Mouse (Mus musculus) forebrain, embryonic 12.5 days (tissue): Measurements from ENCODE around the gene Aif1l. TPM values are rescaled to one million over a fixed set of nuclear protein-coding genes. Genes with fewer than 3 reads are reported as not detected.
A peak's percentile ranks its signal among the peaks of the same experiment; 100 is the strongest.

Experiments
- ATAC-seq: fragments of 200-750 bp; cut with Nextera tagmentation; 2 replicates; pipeline ENCODE4 v1.8.0; 2017; ENCODE audit warnings: moderate TSS enrichment; ENCODE audit not compliant: low FRiP score
- H3K27ac ChIP-seq: fragments of 300-500 bp; sonication (generic); 2 replicates; pipeline ENCODE4 v1.5.1; 2016; ENCODE audit warnings: mild to moderate bottlenecking
- H3K27me3 ChIP-seq: fragments of 300-500 bp; sonication (generic); 2 replicates; pipeline ENCODE4 v1.6.1; 2016; ENCODE audit warnings: mild to moderate bottlenecking
- H3K36me3 ChIP-seq: fragments of 300-500 bp; sonication (generic); replicated peaks from 2 replicates; pipeline ENCODE4 v1.6.1; 2016; ENCODE audit warnings: mild to moderate bottlenecking
- H3K4me1 ChIP-seq: fragments of 300-500 bp; sonication (generic); 2 replicates; pipeline ENCODE4 v1.6.1; 2016
- H3K4me2 ChIP-seq: fragments of 300-500 bp; sonication (generic); 2 replicates; pipeline ENCODE4 v1.6.1; 2016; ENCODE audit warnings: mild to moderate bottlenecking, moderate library complexity
- H3K4me3 ChIP-seq: fragments of 300-500 bp; sonication (generic); replicated peaks from 2 replicates; pipeline ENCODE4 v1.5.1; 2016; ENCODE audit warnings: mild to moderate bottlenecking
- H3K9ac ChIP-seq: fragments of 300-500 bp; sonication (generic); 2 replicates; pipeline ENCODE4 v1.6.1; 2016; ENCODE audit warnings: mild to moderate bottlenecking
- H3K9me3 ChIP-seq: fragments of 300-500 bp; sonication (generic); 2 replicates; pipeline ENCODE4 v1.6.1; 2016
- WGBS: fragments of 180-500 bp; shearing (Covaris S2); methylation state at CpG from one replicate; pipeline ENCODE4 v1.1.7; 2016; 5-methylcytosine and 5-hydroxymethylcytosine counted together
- polyA plus RNA-seq: library from polyadenylated mRNA; unstranded; fragments of >200 nt; fragmentation: Nextera tagmentation; extraction: Ambion mirVana; gene quantifications from 2 replicates; pipeline ENCODE4 v1.2.1, GENCODE M21; 2016

Gene Aif1l
- polyA plus RNA-seq, 1 experiment from 2014 or later, result 73.5 TPM

DNA sequence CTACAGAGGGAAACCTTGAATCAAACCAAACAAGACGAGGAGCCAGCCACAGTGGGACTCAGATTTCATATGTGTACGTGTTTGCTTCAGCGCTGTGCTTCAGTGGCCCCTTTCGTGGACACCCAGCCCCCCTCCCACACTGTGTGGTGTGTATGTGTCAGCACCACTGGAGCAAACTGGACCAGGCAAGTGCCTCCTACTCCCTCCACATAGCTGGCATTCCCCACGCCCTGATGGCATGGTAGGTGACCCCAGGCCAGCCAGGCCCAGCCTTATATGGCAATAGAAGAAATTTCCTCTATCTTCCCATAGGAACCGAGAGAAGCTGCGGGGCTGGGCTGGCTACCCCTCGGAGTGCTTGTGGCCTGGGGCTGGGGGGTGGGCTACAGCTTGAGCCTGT lies 3.7 kb downstream of the Aif1l start:
- Histone ChIP-seq H3K4me2 (no peak overlapping the region), H3K9me3 (no peaks in the 10 kb centered on the region), H3K4me3 (no peak overlapping the region), H3K36me3 (peaks cover 19% of the 10 kb centered on the region), H3K27me3 (peaks cover 6% of the 10 kb centered on the region), H3K27ac (no peak overlapping the region), H3K4me1 (peaks cover 26% of the 10 kb centered on the region), H3K9ac (no peak overlapping the region)
- no peak for ATAC-seq
- 88% methylated on average over 8 of the region's 8 CpGs for WGBS

DNA sequence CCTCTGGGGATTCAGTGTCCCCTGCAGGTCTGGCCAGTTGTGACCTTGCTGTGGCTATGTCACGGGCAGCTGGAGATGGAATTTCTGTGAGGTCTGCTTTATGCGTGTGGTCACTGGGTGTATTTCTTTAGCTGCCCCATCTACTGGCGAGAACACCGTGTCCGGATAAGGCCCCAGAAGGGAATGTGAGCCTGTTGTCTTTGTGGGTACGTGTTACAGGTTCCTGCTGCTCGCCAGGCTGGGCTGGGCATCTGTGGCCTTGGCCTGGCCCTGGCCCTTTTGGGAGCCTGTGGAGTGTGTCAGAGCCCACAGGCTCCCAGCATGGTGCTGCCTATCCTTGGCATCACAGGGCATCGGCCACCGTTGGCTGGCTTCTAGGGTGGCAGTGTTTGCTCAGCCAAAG lies 4.8 kb downstream of the Aif1l start:
- ATAC-seq, result no peak
- WGBS, result 88% methylated on average over 9 of the region's 9 CpGs
- no peaks in the 10 kb centered on the region for H3K9me3 ChIP-seq
- peaks cover 23% of the 10 kb centered on the region for H3K4me1 ChIP-seq
- peaks cover 27% of the 10 kb centered on the region for H3K36me3 ChIP-seq
- H3K27ac ChIP-seq, result no peak overlapping the region
- no peaks in the 10 kb centered on the region for H3K27me3 ChIP-seq
- no peak overlapping the region for H3K4me3 ChIP-seq
- no peak overlapping the region for H3K4me2 ChIP-seq
- H3K9ac ChIP-seq, result no peak overlapping the region

DNA sequence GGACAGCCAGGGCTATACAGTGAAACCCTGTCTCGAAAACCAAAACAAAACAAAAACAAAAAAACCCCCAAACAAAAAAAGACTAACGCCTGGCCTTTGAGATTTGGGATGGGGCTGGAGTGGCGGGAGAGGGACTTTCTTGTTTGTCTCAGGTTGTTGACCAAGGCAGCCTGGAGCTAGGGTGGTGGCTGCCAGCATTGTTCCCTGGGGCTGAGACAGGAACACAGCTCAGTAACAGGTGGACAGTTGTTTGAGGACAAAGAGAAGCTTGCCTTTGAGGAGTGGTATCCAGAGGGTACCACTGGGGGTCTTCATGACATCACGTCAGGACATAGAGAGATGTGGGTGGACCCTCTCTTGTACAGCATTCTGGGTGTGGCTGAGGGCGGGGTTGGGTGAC lies 5.7 kb downstream of the Aif1l start:
- Histone ChIP-seq H3K4me1 (peaks cover 16% of the 10 kb centered on the region), H3K4me3 (no peak overlapping the region), H3K27ac (no peak overlapping the region), H3K4me2 (no peak overlapping the region), H3K9me3 (no peaks in the 10 kb centered on the region), H3K27me3 (no peaks in the 10 kb centered on the region), H3K9ac (no peak overlapping the region), H3K36me3 (peaks cover 35% of the 10 kb centered on the region)
- 85% methylated on average over 5 of the region's 5 CpGs for WGBS
- ATAC-seq, result no peak

DNA sequence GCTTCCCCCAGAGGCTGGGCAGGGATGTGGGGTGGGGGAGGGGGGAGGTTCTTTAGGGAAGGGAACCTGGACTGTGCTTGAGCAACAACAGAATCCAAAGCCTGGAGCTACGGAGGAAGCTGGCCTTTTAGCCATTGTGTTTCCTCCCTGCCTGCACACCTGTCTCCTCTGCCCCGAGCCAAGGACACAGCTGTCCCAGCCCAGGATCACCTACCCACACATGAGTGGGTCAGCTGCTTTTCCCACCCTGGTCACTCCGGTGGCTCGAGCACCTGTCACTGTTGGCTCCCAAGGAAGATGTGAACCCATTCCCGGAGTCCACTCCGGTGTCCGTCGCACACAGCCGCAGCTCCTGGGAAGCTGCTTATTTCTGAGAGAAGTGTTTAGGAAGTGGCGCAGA lies 7.3 kb downstream of the Aif1l start:
- Histone ChIP-seq H3K4me2 (no peak overlapping the region), H3K4me1 (peaks cover 9% of the 10 kb centered on the region), H3K27me3 (no peaks in the 10 kb centered on the region), H3K9me3 (no peaks in the 10 kb centered on the region), H3K9ac (no peak overlapping the region), H3K27ac (no peak overlapping the region), H3K36me3 (peaks cover 45% of the 10 kb centered on the region), H3K4me3 (no peak overlapping the region)
- ATAC-seq, result no peak
- 90% methylated on average over 10 of the region's 10 CpGs for WGBS

DNA sequence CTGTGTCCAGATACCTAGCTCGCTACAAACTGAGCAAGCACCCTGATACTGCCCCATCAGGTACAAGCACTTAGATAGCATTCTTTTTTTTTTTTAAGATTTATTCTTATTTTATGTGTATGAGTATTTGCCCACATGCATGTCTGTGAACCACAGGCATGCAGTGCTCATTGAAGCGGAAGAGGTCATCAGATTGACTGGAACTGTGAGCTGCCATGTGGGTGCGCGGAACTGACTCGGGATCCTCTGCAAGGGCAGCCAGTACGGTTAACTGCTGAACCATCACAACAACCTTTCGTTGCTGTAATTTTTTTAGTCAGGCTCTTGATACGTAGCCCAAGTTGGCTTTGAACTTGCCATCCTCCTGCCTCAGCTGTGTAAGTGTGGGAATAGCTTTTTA lies 11.0 kb downstream of the Aif1l start:
- Histone ChIP-seq H3K4me1 (peaks cover 21% of the 10 kb centered on the region), H3K27ac (peak overlapping the region; percentile 92), H3K9me3 (no peaks in the 10 kb centered on the region), H3K27me3 (no peaks in the 10 kb centered on the region), H3K4me2 (no peak overlapping the region), H3K9ac (no peak overlapping the region), H3K4me3 (no peak overlapping the region), H3K36me3 (peaks cover 36% of the 10 kb centered on the region)
- WGBS, result 95% methylated on average over 8 of the region's 8 CpGs
- no peak for ATAC-seq

DNA sequence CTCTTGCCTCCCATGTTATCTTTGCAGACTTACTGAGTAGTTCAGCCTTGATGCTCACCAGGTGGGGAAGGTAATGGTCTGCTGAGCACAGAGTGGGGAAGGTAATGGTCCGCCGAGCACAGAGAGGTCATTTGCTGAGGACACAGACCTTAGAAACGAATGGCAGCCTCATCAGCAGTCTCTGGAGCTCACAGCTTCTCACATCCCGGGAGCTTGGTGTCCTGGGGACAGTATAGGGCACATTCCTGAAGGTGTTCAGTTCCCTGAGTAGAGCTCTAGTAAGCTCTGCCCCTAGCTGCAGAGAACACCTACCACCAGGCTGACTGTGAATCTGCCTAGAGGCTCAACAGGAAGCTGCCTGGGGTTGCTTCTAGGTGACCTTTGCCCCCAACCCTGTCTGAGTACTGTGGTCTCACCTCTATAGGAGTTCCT lies 11.9 kb downstream of the Aif1l start:
- peak overlapping the region; percentile 25 for H3K4me2 ChIP-seq
- H3K27ac ChIP-seq, result peak overlapping the region; percentile 92
- H3K9me3 ChIP-seq, result no peaks in the 10 kb centered on the region
- peaks cover 21% of the 10 kb centered on the region for H3K4me1 ChIP-seq
- WGBS, result 77% methylated on average over 4 of the region's 4 CpGs
- ATAC-seq, result no peak
- H3K4me3 ChIP-seq, result no peak overlapping the region
- no peaks in the 10 kb centered on the region for H3K27me3 ChIP-seq
- H3K9ac ChIP-seq, result no peak overlapping the region
- H3K36me3 ChIP-seq, result peaks cover 38% of the 10 kb centered on the region

DNA sequence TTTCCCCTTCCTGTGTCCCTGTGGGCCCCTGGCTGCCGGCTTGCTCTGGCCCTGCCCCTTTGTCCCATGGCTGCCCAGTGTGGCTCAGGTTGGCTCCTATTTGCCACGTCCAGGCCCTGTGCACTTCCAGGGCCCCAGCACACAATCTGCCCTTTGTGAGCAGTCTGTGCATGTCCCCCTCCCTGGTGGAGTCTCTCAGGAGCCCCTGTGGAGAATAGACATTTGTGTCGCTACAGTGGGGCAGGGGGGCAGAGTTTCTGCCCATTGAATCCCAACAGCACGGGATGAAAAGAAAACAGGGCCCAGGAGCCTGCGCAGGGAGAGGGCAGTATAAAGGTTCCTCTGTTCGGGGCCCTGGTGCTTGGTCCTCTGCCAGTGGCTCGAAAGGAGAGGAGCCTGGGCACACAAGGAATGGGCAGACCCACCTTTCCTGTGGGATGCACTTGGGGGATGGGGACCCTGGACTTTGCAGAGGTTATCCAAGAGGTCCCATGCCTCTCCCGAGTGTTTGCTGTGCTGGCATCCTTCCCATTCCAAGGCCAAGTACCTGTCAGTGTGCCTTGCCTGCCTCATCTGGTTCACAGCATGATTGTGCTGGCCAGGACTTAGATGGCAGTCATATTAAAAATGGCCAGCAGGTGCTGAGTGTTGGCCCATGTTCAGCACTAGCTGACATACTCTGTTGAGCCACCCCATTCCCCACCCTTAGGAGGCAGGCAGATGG lies 12.7 kb downstream of the Aif1l start:
- ATAC-seq, result peak; percentile 92
- no peaks in the 10 kb centered on the region for H3K9me3 ChIP-seq
- peak overlapping the region; percentile 25 for H3K4me2 ChIP-seq
- peak overlapping the region; percentile 92 for H3K27ac ChIP-seq
- no peak overlapping the region for H3K9ac ChIP-seq
- no peaks in the 10 kb centered on the region for H3K27me3 ChIP-seq
- no peak overlapping the region for H3K4me3 ChIP-seq
- 32% methylated on average over 8 of the region's 8 CpGs for WGBS
- H3K36me3 ChIP-seq, result peaks cover 41% of the 10 kb centered on the region
- H3K4me1 ChIP-seq, result peaks cover 21% of the 10 kb centered on the region

DNA sequence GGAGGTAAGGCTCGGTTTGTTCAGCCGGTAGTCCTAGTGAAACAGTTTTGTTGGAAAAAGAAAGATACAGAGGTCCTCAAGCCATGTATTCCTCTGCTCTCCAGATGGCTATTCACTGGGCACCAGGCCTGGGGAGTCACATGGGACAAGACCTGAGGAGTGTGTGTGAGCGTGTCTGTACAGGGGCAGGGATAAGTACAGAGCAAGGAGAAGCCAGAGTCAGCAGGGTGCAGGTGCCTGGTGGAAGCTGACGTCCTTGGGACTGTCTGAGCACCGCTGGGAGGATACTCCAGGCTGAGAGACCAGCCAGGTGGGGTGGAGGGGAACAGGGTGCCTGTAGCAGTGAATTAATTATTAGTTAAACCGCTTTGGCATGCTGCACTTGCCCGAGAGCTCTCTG lies 13.6 kb downstream of the Aif1l start:
- no peak for ATAC-seq
- Histone ChIP-seq H3K4me2 (no peak overlapping the region), H3K36me3 (peaks cover 48% of the 10 kb centered on the region), H3K4me3 (no peak overlapping the region), H3K9me3 (no peaks in the 10 kb centered on the region), H3K27me3 (no peaks in the 10 kb centered on the region), H3K4me1 (peaks cover 21% of the 10 kb centered on the region), H3K9ac (no peak overlapping the region), H3K27ac (peak overlapping the region; percentile 92)
- 82% methylated on average over 7 of the region's 7 CpGs for WGBS

DNA sequence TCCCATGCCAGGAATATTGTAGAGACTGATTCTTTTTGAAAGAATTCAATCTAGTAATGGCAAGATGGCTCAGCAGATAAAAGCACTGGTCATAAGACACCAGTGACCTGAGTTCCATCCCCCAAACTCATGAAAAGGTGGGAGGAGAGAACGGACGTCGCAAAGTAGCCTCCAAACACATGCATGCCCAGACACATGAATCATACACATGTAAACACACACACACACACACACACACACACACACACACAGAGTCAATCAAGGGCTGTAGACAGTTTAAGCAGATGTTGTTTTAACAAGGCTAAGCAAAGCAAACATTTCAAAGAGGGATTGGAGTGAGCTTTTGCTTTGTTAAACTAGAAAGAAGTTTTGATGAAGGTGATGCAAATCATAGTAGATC lies 14.3 kb downstream of the Aif1l start:
- H3K36me3 ChIP-seq, result peaks cover 42% of the 10 kb centered on the region
- H3K4me3 ChIP-seq, result no peak overlapping the region
- ATAC-seq, result no peak
- H3K4me1 ChIP-seq, result peaks cover 21% of the 10 kb centered on the region
- peak overlapping the region; percentile 92; the same call in 1 of the 2 replicates for H3K27ac ChIP-seq
- 93% methylated on average over 3 of the region's 3 CpGs for WGBS
- no peak overlapping the region for H3K9ac ChIP-seq
- no peaks in the 10 kb centered on the region for H3K27me3 ChIP-seq
- no peak overlapping the region for H3K4me2 ChIP-seq
- no peaks in the 10 kb centered on the region for H3K9me3 ChIP-seq

DNA sequence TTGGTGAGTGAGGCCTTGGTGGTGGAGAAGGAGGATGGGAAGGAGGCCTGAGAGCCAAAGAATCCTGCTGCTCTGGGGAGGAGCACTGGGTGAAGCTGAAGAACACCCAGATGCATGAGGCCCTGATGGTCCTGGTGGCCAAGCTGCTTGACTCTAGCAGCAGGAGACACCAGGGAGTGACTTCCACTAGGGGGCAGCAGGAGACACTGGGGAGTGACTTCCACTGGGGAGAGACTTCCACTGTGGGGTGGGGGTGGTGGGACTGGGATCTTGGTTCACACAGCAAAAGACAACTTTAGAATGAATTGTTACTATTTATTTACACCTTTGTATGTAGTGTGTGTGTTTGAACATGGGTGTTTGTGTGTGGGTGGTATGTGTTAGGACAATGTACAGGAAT lies 15.2 kb downstream of the Aif1l start:
- H3K4me2 ChIP-seq, result no peak overlapping the region
- H3K4me1 ChIP-seq, result peaks cover 21% of the 10 kb centered on the region
- H3K9ac ChIP-seq, result no peak overlapping the region
- H3K4me3 ChIP-seq, result no peak overlapping the region
- H3K36me3 ChIP-seq, result peaks cover 44% of the 10 kb centered on the region
- H3K27ac ChIP-seq, result no peak overlapping the region
- H3K27me3 ChIP-seq, result no peaks in the 10 kb centered on the region
- ATAC-seq, result no peak
- no peaks in the 10 kb centered on the region for H3K9me3 ChIP-seq

DNA sequence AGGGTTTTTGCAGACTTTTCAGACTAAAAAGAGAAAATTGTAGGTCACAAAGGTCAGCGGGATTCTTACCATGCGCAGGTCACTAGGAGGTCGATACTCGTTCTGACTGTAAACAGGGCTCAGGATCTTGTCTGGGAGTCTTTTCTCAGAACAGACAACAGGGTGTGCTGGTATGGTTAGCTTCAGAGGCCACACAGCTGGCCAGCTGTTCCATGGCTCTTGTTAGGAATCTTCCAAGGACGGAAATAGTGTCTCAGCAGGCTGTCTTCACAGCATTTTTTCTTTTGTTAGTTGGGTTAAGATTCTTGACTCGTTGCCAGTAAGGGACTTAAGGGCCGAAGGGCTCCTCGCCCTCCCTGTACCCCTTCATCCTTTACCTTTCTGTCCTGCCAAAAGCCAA lies 16.9 kb downstream of the Aif1l start:
- Histone ChIP-seq H3K4me2 (no peak overlapping the region), H3K4me3 (no peak overlapping the region), H3K4me1 (peaks cover 17% of the 10 kb centered on the region), H3K9me3 (no peaks in the 10 kb centered on the region), H3K27ac (no peak overlapping the region), H3K9ac (no peak overlapping the region), H3K27me3 (no peaks in the 10 kb centered on the region), H3K36me3 (peaks cover 50% of the 10 kb centered on the region)
- ATAC-seq, result no peak
- WGBS, result 77% methylated on average over 8 of the region's 8 CpGs

DNA sequence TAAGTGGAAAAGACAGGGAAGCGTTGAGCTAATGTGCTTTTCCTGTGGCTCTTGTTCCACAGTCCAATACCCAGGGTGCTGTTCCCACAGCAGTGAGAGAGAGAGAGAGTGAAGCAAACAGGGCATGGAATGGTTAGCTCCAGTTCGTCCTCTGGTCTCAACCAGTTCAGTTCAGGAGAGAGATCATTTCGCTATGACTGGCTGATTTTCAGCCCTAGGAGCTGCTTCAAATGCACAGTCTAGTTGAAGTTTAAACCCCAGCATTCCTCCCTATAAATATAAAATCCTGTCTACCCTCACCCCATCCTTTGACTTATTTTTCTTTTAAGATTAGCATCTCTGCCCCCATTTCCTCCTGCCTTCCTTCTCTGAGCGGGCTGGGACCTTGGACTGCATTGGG lies 22.6 kb downstream of the Aif1l start:
- Histone ChIP-seq H3K4me3 (no peak overlapping the region), H3K36me3 (peaks cover 54% of the 10 kb centered on the region), H3K4me1 (peaks cover 15% of the 10 kb centered on the region), H3K4me2 (no peak overlapping the region), H3K27ac (no peak overlapping the region), H3K9me3 (no peaks in the 10 kb centered on the region), H3K27me3 (no peaks in the 10 kb centered on the region), H3K9ac (no peak overlapping the region)
- ATAC-seq, result no peak
- 90% methylated on average over 4 of the region's 4 CpGs for WGBS

DNA sequence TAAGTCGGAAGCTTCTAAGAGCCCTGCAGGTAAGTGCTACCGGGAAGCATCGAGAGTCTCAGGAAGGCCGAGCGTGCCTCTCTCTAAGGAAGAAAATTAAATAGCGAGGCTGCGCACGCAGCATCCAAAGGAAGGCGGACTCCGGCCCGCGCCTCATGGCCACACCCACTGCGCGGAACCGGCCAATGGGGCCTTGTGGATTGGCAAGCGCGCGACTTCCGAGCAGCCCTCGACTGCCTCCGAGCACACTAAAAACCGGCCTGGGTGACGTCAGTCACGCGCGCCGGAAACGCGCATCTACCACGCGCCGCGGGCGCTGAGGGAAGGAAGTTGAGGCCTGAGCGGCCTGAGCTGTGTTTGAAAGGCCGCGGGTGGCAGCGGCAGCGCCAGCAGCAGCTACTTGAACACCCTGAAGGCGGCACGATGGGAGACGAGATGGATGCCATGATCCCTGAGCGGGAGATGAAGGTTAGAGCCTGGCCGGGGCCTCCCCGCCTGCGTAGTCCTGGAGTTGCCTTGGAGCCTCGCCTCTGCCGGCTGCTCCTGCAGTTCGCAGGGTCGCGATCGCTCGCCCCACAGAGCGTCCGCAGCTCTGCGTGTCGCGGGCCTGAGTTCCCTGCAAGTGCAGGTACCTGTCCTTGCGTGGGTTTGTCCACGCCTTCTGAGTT lies 24.3 kb downstream of the Aif1l start, which contains the start of gene Nup214:
Gene Nup214, plus strand, starts transcription at position 296 of the 668 bp plus-strand sequence.
- Histone ChIP-seq H3K4me2 (peak within 1 kb of the TSS; percentile 93), H3K9me3 (no peaks in the 10 kb centered on the region), H3K4me3 (peak within 1 kb of the TSS; percentile 94), H3K4me1 (peaks cover 15% of the 10 kb centered on the region), H3K9ac (peak within 1 kb of the TSS; percentile 87), H3K27ac (peak within 1 kb of the TSS; percentile 68), H3K36me3 (peaks cover 60% of the 10 kb centered on the region), H3K27me3 (no peaks in the 10 kb centered on the region)
- peak; percentile 99 for ATAC-seq
- WGBS, result under 1% methylated on average over 60 of the region's 60 CpGs
